Mouse (Mus musculus) hematopoietic stem cell, adult 5-6 weeks (primary cell): ENCODE measurements around the gene Dab1. TPM values are rescaled to one million over a fixed set of nuclear protein-coding genes. Genes with fewer than 3 reads are reported as not detected.

Source experiments
- ATAC-seq, 2 experiments: fragments of 125-278 bp in 1 of 2; replicated peaks in 1 of 2; 2 replicates each; pipeline ENCODE4 v1.8.0; 2016 to 2017; ENCODE audit warnings: inconsistent platforms in 2 of 2, mild to moderate bottlenecking in 2 of 2, moderate number of reproducible peaks in 2 of 2, low read depth in 1 of 2, moderate TSS enrichment in 1 of 2; ENCODE audit not compliant: low FRiP score in 2 of 2, poor library complexity in 2 of 2, severe bottlenecking in 2 of 2, insufficient read depth in 1 of 2, low TSS enrichment in 1 of 2
- total RNA-seq: library from RNA; stranded (forward); fragments of 172-1452, 232-1000 nt; gene quantifications from 2 replicates; pipeline ENCODE4 v1.2.3, GENCODE M21; 2017

Dab1 gene
- total RNA-seq, 1 experiment from 2014 or later = not detected

- no peak for ATAC-seq
These were observed 1151.2 kb downstream of the Dab1 start for GRCm38 (mm10) chr4:104770331-104770730.

GRCm38 (mm10) chr4:104775601-104776000 lies 1156.4 kb downstream of the Dab1 start:
- no peak for ATAC-seq

GRCm38 (mm10) chr4:104779460-104779859 lies 1160.3 kb downstream of the Dab1 start:
- no peak for ATAC-seq

GRCm38 (mm10) chr4:104781441-104781840 lies 1162.3 kb downstream of the Dab1 start:
- ATAC-seq = no peak

- ATAC-seq = no peak
These were observed 1163.2 kb downstream of the Dab1 start for GRCm38 (mm10) chr4:104782346-104782745.

GRCm38 (mm10) chr4:104792111-104792510 lies 1173.0 kb downstream of the Dab1 start:
- no peak for ATAC-seq
